13 mouse cellular contexts compared by ENCODE assay signal in genomic region chr6:50598560-50598959, GRCm38 (mm10). TPM values are rescaled to one million over a fixed set of nuclear protein-coding genes. Genes with fewer than 3 reads are reported as not detected.
DNase-seq lines count a peak whose midpoint lies in the region; ATAC-seq and TF ChIP-seq lines count a peak whose summit lies in the region.
"Had no signal": no experiment of that assay in that cellular context is flagged by ENCODE, and none has a peak within 500 bp of the region (broad histone marks: within the 10 kb centered on the region; RNA-seq: fewer than 3 reads in every experiment).

No protein-coding gene starts in this region.

- DNase-seq in hindbrain, embryonic 14.5 days (ENCODE audit: low spot score) = peak; percentile 27
- DNase-seq in hindbrain, embryonic 11.5 days (ENCODE audit: low spot score) = no peak
- DNase-seq in urinary bladder, postnatal 4 days (ENCODE audit: low spot score in 2 of 2) = peak; percentile 49 to 68
- no peak for DNase-seq in urinary bladder, postnatal 10 days (ENCODE audit: low spot score)
- DNase-seq in kidney, postnatal 0 days (ENCODE audit: low spot score) = peak; percentile 77
- DNase-seq in embryo, embryonic 10.5 days (ENCODE audit: low spot score) = no peak
- DNase-seq in natural killer cell, adult 2 months (ENCODE audit: low spot score in 2 of 2) = no peak
- DNase-seq in gastrocnemius, adult 18-20 months (ENCODE audit: low spot score) = no peak

- H3K4me2 ChIP-seq in hindbrain, embryonic 14.5 days (replicated peaks) = no peak overlapping the region
- no peak overlapping the region for H3K4me2 ChIP-seq in hindbrain, embryonic 11.5 days (replicated peaks; ENCODE audit: low read depth, low read length)
- H3K4me2 ChIP-seq in kidney, postnatal 0 days (ENCODE audit: low read length) = no peak overlapping the region
- H3K4me2 ChIP-seq: neural tube, embryonic 13.5 days had no signal

- H3K4me1 ChIP-seq in hindbrain, embryonic 14.5 days (replicated peaks; ENCODE audit: control insufficient read depth, insufficient read depth, low read length) = no peaks in the 10 kb centered on the region
- H3K4me1 ChIP-seq in hindbrain, embryonic 11.5 days (replicated peaks; ENCODE audit: control insufficient read depth, insufficient read depth, low read length) = no peaks in the 10 kb centered on the region
- peaks cover 6% of the 10 kb centered on the region; the same call in 1 of the 2 replicates for H3K4me1 ChIP-seq in kidney, postnatal 0 days (replicated peaks; ENCODE audit: insufficient read depth, low read length)

- WGBS in hindbrain, embryonic 14.5 days = 61% methylated on average over 5 of the region's 5 CpGs
- 74% methylated on average over 5 of the region's 5 CpGs for WGBS in hindbrain, embryonic 11.5 days
- WGBS in kidney, postnatal 0 days = 41% methylated on average over 5 of the region's 5 CpGs

- H3K9me3 ChIP-seq in hindbrain, embryonic 14.5 days (ENCODE audit: control insufficient read depth, low read length) = no peaks in the 10 kb centered on the region
- no peaks in the 10 kb centered on the region for H3K9me3 ChIP-seq in hindbrain, embryonic 11.5 days (ENCODE audit: control insufficient read depth, low read length)
- no peaks in the 10 kb centered on the region for H3K9me3 ChIP-seq in kidney, postnatal 0 days (replicated peaks; ENCODE audit: low read length)
- H3K9me3 ChIP-seq: neural tube, embryonic 13.5 days had no signal

- H3K9ac ChIP-seq in hindbrain, embryonic 14.5 days = no peak overlapping the region
- H3K9ac ChIP-seq in hindbrain, embryonic 11.5 days (ENCODE audit: low read depth, low read length) = no peak overlapping the region
- no peak overlapping the region for H3K9ac ChIP-seq in kidney, postnatal 0 days (ENCODE audit: low read depth, low read length)
- H3K9ac ChIP-seq: liver, embryonic 14.5 days; neural tube, embryonic 13.5 days had no signal

- ATAC-seq in hindbrain, embryonic 14.5 days (ENCODE audit: low FRiP score) = no peak
- no peak for ATAC-seq in hindbrain, embryonic 11.5 days (ENCODE audit: low FRiP score)
- ATAC-seq in kidney, postnatal 0 days (replicated peaks; ENCODE audit: low FRiP score, low read depth) = no peak

- H3K27me3 ChIP-seq in hindbrain, embryonic 14.5 days (ENCODE audit: control insufficient read depth, insufficient read depth, low read length) = no peaks in the 10 kb centered on the region
- H3K27me3 ChIP-seq in hindbrain, embryonic 11.5 days (ENCODE audit: control insufficient read depth, insufficient read depth, low read length) = no peaks in the 10 kb centered on the region
- no peaks in the 10 kb centered on the region for H3K27me3 ChIP-seq in kidney, postnatal 0 days (ENCODE audit: insufficient read depth, low read length)
- H3K27me3 ChIP-seq: neural tube, embryonic 13.5 days had no signal

- no peaks in the 10 kb centered on the region for H3K36me3 ChIP-seq in hindbrain, embryonic 14.5 days (replicated peaks; ENCODE audit: control insufficient read depth, insufficient read depth)
- H3K36me3 ChIP-seq in hindbrain, embryonic 11.5 days (ENCODE audit: control insufficient read depth, insufficient read depth, low read length) = no peaks in the 10 kb centered on the region
- no peaks in the 10 kb centered on the region for H3K36me3 ChIP-seq in kidney, postnatal 0 days (ENCODE audit: insufficient read depth, low read length)
- H3K36me3 ChIP-seq: G1E; neural tube, embryonic 13.5 days had no signal

- TF ChIP-seq CTCF in kidney, postnatal 0 days (IDR thresholded peaks at IDR 0.05; ENCODE audit: low read depth) = peak; percentile 5; the same call in 1 of the 2 replicates

- no peak overlapping the region for H3K27ac ChIP-seq in hindbrain, embryonic 14.5 days
- no peak overlapping the region for H3K27ac ChIP-seq in hindbrain, embryonic 11.5 days (ENCODE audit: low read depth, low read length)
- no peak overlapping the region for H3K27ac ChIP-seq in kidney, postnatal 0 days
- H3K27ac ChIP-seq: liver, embryonic 14.5 days; neural tube, embryonic 13.5 days had no signal

- H3K4me3 ChIP-seq in hindbrain, embryonic 14.5 days (replicated peaks; ENCODE audit: low read length) = no peak overlapping the region
- H3K4me3 ChIP-seq in hindbrain, embryonic 11.5 days (ENCODE audit: low read depth, low read length) = no peak overlapping the region
- no peak overlapping the region for H3K4me3 ChIP-seq in kidney, postnatal 0 days (replicated peaks; ENCODE audit: low read depth, low read length)
- H3K4me3 ChIP-seq: neural tube, embryonic 13.5 days had no signal

RNA-seq across cellular contexts. Expression of gene 4921507P07Rik, which starts 2.1 kb away (rescaled TPM):
- 2.8 and 3.8 TPM in 2 replicates for polyA plus RNA-seq in hindbrain, embryonic 14.5 days (2014; fragmentation: Nextera tagmentation; extraction: Ambion mirVana)
- polyA plus RNA-seq in hindbrain, embryonic 11.5 days (2014; fragmentation: Nextera tagmentation; extraction: Ambion mirVana) = 0.95 and 1.1 TPM in 2 replicates
- 0.82 and 1.1 TPM in 2 replicates for polyA plus RNA-seq in kidney, postnatal 0 days (2015; fragmentation: Nextera tagmentation; extraction: Ambion mirVana)
- under 1 TPM; 0.43 to 0.89 TPM for total RNA-seq in gastrocnemius, adult 18-20 months (2021)
- polyA plus RNA-seq: G1E had no signal

RNA-seq across cellular contexts. Expression of gene Cycs, which starts 32.2 kb away (rescaled TPM):
- polyA plus RNA-seq in hindbrain, embryonic 14.5 days (2014; fragmentation: Nextera tagmentation; extraction: Ambion mirVana) = 77.2 and 83.7 TPM in 2 replicates
- 75.6 and 75.9 TPM in 2 replicates for polyA plus RNA-seq in hindbrain, embryonic 11.5 days (2014; fragmentation: Nextera tagmentation; extraction: Ambion mirVana)
- 122 and 134 TPM in 2 replicates for polyA plus RNA-seq in kidney, postnatal 0 days (2015; fragmentation: Nextera tagmentation; extraction: Ambion mirVana)
- total RNA-seq in gastrocnemius, adult 18-20 months (2021) = 100 to 1,000 TPM in 1 of 2 experiments, 10 to 100 TPM in 1; 88.3 to 102 TPM

RNA-seq across cellular contexts. Expression of gene Npvf, which starts 55.7 kb away (rescaled TPM):
- 0.26 and 0.41 TPM in 2 replicates for polyA plus RNA-seq in hindbrain, embryonic 14.5 days (2014; fragmentation: Nextera tagmentation; extraction: Ambion mirVana)
- not detected in 2 replicates for polyA plus RNA-seq in hindbrain, embryonic 11.5 days (2014; fragmentation: Nextera tagmentation; extraction: Ambion mirVana)
- 0.29 and 0.46 TPM in 2 replicates for polyA plus RNA-seq in kidney, postnatal 0 days (2015; fragmentation: Nextera tagmentation; extraction: Ambion mirVana)
- not detected for total RNA-seq in gastrocnemius, adult 18-20 months (2021)
- total RNA-seq: common myeloid progenitor, adult 5-6 weeks had no signal
- polyA plus RNA-seq: G1E; heart, embryonic 14.5 days; liver, embryonic 14.5 days; neural tube, embryonic 13.5 days had no signal

Comparison
In these comparisons a context has a peak if more than half of its experiments do, and no peak if none do; other contexts are left out.
1. DNase-seq: peak in hindbrain, embryonic 14.5 days (single experiment), urinary bladder, postnatal 4 days (2 of 2) and kidney, postnatal 0 days (single experiment); none in hindbrain, embryonic 11.5 days (single experiment), urinary bladder, postnatal 10 days (single experiment), embryo, embryonic 10.5 days (single experiment), natural killer cell, adult 2 months (0 of 2) and gastrocnemius, adult 18-20 months (single experiment).